Mouse (Mus musculus): Measurements from ENCODE around the gene Gm20388.

Gm20388 gene

DNA sequence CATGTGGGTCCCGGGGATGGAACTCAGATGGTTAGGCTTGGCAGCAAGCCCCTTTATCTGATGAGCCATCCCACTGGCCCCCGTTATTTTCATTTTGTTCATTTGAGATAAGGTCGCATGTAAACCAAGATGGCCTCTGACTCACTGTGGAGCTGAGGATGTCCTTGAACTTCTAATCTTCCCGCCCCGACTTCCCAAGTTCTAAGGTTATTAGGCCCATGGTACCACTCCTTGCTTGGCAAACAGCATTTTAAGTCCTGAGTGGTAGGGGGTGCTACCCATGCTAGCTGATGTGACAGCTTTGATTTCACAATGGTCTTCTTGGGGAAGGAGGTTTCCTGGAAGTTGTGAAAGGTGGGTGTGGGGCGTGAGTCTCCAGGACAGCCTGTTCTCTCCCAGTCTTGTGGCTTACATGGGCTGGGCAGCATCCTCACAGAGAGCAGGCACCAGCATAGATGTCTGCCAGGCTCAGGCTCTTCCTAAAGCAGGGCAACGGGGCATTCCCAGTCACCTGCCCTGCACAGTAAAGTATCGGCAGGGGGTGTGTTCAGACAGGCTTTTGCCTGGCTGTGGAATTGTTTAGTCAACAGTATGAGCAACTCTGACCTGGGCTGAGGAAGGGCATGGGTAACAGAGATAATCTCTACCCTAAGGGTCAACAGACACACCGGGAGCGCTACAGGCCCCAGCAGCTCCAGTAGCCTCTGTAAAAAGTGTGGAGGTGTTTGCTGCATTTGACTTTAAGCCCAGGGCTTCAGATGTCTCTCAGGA lies 132.1 kb downstream of the Gm20388 start:
- no peak for DNase-seq (ENCODE audit: low read depth, low spot score)

DNA sequence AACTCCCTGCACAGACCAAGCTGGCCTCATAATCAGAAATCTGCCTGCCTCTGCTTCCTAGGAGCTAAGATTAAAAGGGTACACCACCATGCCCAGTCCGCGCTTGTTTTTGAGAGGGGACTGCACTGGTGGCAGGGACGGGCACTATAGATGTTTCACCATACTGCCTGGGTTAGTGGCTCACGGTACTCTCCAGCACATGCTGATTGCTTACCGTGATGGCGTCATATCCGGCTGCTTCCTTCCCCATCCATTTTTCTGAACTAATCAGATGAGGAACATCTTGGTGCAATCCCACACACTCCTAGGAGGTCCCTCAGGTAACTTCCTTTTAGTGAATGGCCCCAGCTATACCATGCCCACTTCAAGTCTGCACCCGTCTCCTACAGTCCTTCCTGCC lies 134.3 kb downstream of the Gm20388 start:
- no peak for DNase-seq (ENCODE audit: low read depth, low spot score)

DNA sequence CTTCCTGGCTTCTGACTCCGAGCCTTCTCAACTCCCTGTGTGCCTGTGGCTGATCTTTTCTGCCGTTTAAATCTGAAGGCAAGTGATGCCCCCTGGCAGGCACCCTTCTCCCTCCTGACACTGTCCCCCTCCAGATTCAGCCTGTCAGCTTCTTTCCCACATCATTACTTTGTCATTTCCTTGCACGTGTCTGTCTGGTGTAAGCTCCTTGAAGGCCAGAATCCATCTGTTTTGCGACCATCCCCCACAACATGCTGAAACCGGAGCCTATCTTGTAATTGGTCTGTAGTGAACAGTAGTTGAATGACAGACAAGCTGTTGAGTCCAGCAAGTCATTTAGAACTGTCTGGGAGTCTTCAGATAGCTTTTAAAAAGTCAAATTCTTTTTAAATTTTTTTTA lies 134.8 kb downstream of the Gm20388 start:
- DNase-seq (ENCODE audit: low read depth, low spot score): no peak

DNA sequence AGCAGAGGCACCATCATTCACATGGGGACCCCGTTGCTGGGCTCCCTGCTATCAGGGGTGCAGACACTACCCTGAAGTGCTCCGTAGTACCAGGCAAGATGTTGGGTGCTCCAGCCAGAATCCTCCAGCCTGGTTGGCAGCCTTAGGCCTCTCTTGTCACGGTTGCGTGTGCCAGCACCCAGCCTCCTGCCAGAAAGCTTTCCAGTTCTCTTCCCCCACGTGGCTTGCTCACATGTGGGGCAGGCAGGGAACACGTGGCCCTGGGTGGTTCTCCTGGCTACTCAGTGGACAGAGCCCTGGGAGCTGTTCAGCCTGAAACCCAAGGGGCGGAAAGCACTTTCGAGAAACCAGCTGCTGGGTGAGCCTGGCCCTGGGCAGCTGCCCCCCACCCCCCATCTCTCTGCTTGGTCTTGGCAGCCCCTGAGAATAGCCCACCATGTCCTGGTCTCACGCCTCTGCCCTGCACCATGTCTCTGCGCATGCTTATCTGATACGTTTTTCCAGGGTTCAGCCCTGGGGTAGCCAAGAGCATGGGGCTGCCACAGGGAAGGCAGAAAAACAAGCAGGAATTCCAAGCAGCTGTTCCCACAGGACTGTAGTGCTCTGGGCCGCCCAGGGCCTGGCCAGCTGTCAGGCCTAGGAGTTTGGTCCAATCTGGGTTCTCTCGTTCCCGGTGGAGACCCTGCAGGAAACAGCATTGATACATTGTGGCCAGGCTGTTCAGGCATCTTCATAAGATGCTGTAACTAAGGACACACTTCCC lies 135.8 kb downstream of the Gm20388 start:
- DNase-seq (ENCODE audit: low read depth, low spot score): peak; percentile 30

DNA sequence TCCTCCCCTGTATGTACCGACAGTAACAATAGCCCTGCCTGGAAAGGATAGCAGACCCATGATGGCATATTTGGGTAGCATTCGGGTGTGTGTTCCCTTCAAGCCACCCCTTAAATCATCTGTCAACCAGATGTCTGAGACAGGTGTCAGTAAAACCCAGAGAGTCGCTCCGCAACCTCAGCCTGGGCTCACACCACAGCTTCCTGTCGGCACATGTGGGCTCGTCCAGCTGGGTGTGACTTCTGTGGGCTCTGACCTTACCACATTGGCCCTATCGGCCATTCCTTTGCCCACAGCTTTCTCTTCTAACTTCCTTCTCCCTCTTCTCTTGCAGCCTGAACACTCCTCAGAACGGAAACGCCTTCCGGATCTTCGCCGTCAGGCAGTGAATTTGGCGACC lies 139.3 kb downstream of the Gm20388 start:
- no peak for DNase-seq (ENCODE audit: low read depth, low spot score)

DNA sequence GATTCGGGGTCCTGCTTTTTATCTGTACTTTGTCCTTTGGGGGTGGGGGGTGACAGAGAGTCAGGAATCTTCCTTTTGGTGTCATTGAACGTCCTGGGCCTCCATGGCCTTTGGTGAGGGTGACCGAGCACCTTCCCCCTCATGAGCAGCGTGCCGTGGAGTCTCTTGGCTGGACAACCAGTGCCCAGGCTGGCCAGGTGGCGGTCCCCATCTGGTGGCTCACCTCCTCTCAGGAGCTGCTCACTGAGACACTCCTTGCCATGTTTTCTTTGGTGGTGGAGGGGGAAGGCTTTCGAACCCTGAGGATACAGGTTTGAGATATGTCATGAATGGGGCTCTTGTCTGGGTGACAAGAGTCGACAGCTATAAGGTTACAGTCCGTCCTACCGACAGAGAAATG lies 139.7 kb downstream of the Gm20388 start:
- no peak for DNase-seq (ENCODE audit: low read depth, low spot score)

DNA sequence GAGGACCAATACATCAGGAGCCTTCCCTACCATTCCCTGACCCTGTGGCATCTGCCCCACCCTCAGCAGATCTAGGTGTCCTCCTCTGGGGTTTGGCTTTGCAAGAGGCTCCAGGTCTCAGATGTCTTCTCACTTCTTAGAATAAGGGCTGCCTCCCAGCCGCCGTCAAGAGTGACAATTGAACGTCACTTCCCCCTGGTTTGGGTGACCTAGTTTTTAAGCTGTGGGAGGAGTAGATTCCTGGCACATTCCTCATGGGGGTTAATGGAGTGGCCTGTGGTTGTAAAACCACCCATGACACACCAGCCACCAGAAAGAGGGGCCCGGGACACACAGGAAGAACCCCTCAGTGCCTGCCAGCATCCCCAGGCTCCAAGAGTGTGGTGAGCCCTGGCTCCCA lies 140.4 kb downstream of the Gm20388 start:
- no peak for DNase-seq (ENCODE audit: low read depth, low spot score)

DNA sequence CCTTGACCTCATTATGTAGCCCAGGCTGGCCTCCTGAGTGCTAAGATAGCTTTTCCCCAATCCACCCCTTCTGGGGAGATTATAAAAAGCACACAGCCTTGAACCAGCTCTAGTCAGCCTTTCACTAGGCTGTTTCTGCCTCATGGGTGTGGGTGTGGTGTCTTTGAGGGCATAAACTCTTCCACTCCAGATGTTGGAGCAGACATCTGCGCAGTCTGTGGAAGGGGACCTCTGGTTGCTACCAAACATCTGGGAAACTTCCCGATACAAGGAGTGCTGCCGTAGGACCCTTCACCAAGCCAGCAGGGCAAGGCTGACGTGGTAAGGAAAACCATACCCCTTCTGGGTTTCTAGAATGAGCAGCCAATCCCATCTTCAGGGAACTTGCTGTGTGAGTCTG lies 141.3 kb downstream of the Gm20388 start:
- no peak for DNase-seq (ENCODE audit: low read depth, low spot score)

DNA sequence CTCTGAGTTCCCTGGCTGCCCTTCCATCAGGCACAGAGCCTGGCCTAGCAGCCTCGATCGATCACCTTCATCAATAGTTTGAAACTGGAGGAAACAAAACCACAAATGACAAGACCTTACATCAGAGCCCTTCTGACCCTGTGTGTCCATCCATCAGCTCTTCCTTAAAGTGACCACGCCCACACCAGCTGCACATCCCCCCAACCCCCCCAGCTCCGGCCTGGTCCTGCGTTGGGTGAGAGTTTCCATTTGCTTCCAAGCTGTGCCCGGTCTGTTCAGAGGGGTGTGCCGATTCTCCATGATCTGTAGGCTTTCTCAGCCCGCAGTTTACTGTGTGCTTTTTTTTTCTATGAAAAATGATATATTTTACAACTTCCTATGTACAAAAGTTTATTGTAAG lies 141.7 kb downstream of the Gm20388 start:
- no peak for DNase-seq (ENCODE audit: low read depth, low spot score)

DNA sequence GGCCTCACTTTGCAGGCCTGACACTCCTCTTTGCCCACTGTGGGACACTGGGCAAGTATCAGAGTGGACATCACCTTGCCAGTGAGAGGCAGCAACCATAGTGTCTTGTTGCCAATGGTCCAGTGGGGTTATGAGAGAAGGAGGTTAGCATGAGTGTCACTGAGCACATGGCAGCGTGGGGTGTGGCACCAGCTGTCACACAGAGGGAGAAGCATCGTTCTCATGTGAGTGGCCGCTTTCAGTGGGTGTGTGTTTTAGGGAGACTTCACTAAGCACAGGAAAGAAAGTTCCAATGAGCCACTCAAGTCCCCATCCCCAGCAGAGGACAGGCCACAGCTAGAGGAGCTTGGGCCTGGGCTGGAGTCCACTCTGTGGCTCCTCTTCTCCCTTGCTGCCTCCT lies 144.2 kb downstream of the Gm20388 start:
- DNase-seq (ENCODE audit: low read depth, low spot score): no peak

DNA sequence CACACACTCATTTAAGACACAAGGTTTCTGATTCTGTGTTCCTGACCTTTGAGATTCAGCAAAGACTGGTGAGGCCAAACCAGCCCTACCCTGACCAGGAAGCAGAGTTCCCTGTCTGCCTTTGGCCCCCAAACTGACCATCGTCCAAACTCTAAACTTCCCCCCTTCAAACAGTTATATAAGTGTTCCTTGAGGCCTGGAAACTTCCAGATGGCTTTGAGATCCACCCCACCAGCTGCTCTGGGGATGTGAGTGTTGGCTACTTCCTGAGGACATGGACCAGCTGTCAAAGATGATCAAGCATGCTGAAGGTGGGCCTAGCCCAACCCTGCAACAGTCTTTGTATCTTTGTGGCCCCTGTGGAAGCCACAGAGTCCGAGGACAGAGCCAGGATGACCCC lies 146.4 kb downstream of the Gm20388 start:
- no peak for DNase-seq (ENCODE audit: low read depth, low spot score)

DNA sequence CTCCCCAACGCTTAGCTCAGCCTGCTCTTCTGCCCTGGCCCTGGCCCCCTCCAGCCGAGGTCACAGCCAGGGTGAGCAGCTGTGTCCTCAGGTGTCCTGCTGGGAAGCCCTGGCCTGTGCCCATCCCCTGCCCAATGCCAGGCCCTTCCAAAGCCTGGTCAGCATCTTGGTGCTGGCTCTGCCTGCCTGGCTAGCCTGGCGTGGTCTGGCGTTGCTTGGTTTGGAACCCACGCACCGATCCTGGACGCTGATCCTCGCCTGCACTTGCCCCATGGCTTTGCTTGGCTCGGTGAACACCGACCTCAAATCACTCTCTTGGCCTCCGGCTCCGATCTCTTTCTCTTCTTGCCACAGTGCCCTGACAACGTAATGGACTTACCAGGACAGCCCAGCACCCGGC lies 152.1 kb downstream of the Gm20388 start:
- DNase-seq (ENCODE audit: low read depth, low spot score): no peak

DNA sequence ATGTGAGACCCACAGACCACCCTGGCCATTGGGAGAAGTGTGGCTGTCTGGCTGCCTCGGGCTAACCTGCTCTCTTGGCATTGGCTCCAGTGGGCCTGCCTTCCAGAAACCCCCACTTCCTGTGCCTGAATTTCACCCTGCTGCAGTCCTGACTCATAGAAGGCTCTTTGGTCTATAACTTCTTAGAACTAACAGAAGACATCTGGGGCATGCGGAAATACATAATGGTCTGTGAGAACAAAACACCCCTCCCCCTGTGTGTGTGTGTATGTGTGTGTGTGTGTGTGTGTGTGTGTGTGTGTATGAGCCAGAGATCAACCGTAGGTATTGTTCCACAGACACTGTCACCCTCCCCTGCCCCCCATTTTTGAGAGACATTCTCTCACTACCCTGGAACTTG lies 152.7 kb downstream of the Gm20388 start:
- DNase-seq (ENCODE audit: low read depth, low spot score): no peak

DNA sequence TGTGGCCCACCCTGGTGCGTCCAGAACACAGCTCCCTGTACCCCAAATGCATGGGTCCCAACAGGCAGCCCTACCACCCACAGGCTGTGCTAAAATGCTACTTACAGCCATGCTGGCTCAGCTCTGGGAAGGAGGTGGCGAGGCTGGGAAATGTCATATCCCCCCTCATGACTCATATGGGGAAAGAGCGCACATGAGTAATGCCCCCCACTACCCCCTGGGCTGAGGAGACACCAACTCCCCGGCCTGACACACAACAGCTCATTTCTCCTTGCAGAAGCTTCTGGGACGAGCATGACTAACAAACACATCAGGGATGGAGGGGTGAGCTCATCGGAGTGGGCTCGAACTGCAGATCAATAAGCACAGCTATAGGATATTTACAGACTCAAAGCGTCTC lies 155.0 kb downstream of the Gm20388 start:
- no peak for DNase-seq (ENCODE audit: low read depth, low spot score)

DNA sequence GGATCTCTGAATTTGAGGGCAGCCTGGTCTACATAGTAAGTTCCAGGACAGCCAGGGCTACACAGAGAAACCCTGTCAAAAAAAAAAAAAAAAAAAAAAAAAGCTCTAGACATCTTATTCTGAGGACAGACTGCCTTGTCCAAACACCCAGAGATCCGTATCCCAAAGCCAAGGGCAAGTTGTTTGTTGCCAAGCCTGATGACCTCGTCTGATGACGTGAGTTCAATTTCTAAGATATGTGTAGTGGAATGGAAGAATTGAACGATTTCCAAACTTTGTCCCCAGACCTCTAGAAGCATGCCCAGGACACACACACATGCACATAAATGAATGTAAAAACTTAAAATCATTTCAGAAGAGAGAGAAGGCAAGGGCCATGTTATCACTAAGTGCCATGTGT lies 155.6 kb downstream of the Gm20388 start:
- no peak for DNase-seq (ENCODE audit: low read depth, low spot score)

DNA sequence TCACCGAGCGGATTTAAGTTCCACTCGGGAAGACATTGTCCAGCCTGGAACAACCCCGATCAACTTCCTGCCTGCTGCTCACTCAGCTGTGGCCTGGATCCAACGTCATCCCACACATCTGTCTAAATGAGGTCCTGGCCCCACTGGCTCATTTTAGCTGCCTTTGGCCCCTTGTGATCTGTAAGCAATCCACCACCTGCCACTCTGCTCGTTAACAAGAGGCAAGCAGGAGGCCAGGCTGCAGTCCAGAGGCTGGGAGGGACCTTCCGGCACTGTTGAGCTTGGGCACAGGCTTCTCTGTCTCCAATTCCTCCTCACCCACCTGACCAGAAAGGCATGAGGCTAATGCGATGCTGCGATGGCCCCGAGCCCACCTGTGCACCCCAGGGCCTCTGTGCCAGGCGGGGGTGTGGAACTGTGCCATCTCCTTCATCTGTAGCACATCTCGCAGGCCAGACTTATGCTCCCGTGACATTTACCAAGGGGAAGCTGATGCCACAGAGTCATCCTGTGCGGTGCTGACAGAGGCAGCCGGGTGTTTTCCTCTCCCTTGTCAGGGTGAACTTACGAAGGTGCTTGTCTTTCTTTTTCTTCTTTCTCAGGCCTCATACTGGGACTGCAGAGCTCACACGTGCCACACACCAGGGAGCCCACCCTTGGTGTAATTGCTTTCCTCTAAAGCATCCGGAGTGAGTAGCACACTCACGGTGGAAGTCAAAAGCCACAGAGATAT lies 157.5 kb downstream of the Gm20388 start:
- no peak for DNase-seq (ENCODE audit: low read depth, low spot score)

DNA sequence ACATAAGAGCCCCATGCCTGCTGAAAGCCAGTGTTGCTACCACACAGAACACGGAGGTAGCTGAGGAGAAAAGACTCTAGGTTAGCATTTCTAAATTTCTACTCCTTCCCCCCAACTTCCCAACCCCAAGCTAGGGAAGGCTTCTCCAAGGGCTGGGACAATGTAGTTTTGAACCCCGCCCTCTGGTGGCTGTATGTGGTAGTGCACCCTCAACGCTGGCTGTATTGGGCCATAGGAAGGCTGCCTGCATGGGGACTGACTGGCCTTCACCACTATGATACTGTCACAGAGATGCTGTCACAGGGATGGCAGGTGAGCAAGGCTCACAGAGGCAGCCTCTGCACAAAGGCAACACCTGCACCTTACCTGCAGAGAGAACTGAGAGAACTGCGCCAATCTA lies 161.0 kb downstream of the Gm20388 start:
- DNase-seq (ENCODE audit: low read depth, low spot score): peak; percentile 67

DNA sequence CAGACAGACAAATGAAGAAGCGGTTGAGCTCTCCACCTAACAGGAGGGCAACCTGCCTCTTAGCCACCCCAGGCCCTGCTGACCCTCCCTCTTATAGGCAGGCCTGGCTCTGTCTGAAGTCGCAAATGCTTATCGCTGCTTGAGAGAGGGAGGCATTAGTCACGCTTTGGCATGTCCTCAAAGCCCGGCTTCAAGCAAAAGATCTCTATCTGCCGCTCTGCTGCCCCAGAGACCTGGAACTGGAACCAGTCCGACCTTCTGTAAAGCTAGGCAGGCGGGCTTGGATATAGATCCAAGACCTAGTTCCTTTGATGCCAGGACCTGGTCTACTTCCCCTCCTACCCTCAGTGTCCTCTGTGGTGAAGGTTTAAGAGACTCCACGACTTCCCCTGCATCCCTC lies 161.6 kb downstream of the Gm20388 start:
- DNase-seq (ENCODE audit: low read depth, low spot score): no peak

DNA sequence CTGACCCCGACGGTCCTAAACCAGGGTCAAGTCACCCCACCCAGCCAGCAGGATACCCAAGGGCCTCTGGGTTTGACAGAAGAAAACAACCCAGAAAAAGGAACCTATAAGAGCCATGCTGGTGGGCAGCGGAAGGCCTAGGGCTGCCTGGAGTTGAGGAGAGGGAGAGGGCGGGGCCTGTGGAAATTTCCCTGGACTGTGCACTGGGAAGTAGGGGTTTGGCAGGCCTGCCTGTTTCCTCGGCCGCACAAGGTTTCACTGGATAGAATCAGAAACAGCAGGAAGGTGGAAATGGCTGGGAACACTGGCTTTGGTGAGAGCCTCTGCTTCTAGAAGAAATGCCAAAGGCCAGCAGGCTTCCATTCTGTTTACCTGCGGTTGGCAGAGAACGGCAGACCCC lies 162.2 kb downstream of the Gm20388 start:
- DNase-seq (ENCODE audit: low read depth, low spot score): no peak

DNA sequence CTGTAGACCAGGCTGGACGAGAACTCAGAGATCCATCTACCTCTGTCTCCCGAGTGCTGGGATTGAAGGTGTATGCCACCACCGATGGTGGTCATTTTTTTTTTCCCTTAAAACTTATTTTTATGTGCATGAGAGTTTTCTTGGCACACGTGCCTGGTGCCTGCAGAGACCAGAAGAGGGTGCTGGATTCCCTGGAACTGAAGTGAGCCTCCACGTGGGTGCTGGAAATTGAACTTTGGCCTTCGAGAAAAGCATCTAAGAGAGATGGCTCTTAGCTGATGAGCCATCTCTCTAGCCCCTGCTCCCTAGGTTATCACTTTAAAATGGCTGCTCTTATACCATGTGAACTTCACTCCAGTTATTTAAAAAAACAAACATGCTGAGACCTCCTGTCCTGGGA lies 163.9 kb downstream of the Gm20388 start:
- DNase-seq (ENCODE audit: low read depth, low spot score): no peak

DNA sequence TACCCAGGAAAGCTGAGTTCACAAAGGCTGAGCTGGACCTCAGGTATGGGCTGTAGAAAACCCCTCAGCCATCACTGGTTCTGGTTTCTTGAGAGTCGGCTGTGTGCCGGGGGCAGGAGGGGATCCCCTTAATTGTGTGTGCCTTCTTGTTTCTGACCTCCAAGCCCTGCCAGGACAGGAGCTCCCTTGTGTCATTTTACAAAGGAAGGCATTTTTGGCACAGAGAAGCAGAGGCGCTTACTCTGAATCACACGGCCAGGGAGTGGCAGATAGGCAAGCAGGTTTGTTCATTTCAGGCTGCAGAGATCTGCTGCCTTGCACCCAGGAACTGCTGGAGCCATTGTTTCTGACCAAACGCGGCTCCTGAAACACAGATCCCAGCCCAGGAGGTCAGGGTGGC lies 164.7 kb downstream of the Gm20388 start:
- DNase-seq (ENCODE audit: low read depth, low spot score): no peak

DNA sequence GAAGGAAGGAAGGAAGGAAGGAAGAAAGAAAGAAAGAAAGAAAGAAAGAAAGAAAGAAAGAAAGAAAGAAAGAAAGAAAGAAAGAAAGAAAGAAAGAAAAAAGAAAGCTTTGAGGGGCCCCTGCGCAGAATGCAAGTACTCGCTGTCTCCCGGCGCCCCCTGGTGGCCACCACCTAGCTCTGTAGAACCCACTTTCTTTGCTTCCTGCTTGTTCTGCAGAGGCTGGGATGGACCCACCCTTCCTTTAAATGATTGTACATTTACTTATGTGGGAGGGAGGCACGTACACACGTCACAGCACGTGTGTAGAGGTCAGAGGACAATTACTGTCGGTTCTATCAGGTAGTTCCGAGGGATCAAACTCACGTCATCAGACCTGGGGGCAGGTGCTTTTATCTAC lies 167.4 kb downstream of the Gm20388 start:
- DNase-seq (ENCODE audit: low read depth, low spot score): peak; percentile 39

DNA sequence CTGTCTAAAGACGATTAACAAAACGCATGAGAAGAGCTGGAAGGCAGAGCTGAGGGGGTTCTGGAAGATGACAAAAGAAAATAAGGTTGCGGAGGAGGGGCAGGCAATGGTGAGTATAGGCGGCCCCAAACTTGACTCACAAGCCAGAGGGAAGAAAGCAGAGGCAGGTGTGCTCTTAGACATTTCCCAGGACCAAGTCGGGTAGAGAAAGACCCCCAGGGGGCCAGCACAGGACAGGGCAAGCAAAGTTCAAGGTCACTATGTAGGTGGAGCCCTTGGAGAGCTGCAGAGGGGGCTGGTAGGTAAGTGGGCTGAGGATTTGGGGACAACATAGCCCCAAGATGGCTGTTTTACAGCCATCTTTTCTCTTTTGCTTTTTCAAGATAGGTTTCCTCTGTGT lies 168.7 kb downstream of the Gm20388 start:
- no peak for DNase-seq (ENCODE audit: low read depth, low spot score)

Data from retina, adult 2 months (tissue).